Mouse (Mus musculus) forebrain, embryonic 12.5 days (tissue): Measurements from ENCODE around the gene Arsb. TPM values are rescaled to one million over a fixed set of nuclear protein-coding genes. Genes with fewer than 3 reads are reported as not detected.

Experiments
- ATAC-seq: fragments of 200-750 bp; cut with Nextera tagmentation; 2 replicates; pipeline ENCODE4 v1.8.0; 2017; ENCODE audit warnings: moderate TSS enrichment; ENCODE audit not compliant: low FRiP score
- H3K27ac ChIP-seq: fragments of 300-500 bp; sonication (generic); 2 replicates; pipeline ENCODE4 v1.5.1; 2016; ENCODE audit warnings: mild to moderate bottlenecking
- H3K27me3 ChIP-seq: fragments of 300-500 bp; sonication (generic); 2 replicates; pipeline ENCODE4 v1.6.1; 2016; ENCODE audit warnings: mild to moderate bottlenecking
- H3K36me3 ChIP-seq: fragments of 300-500 bp; sonication (generic); replicated peaks from 2 replicates; pipeline ENCODE4 v1.6.1; 2016; ENCODE audit warnings: mild to moderate bottlenecking
- H3K4me1 ChIP-seq: fragments of 300-500 bp; sonication (generic); 2 replicates; pipeline ENCODE4 v1.6.1; 2016
- H3K4me2 ChIP-seq: fragments of 300-500 bp; sonication (generic); 2 replicates; pipeline ENCODE4 v1.6.1; 2016; ENCODE audit warnings: mild to moderate bottlenecking, moderate library complexity
- H3K4me3 ChIP-seq: fragments of 300-500 bp; sonication (generic); replicated peaks from 2 replicates; pipeline ENCODE4 v1.5.1; 2016; ENCODE audit warnings: mild to moderate bottlenecking
- H3K9ac ChIP-seq: fragments of 300-500 bp; sonication (generic); 2 replicates; pipeline ENCODE4 v1.6.1; 2016; ENCODE audit warnings: mild to moderate bottlenecking
- H3K9me3 ChIP-seq: fragments of 300-500 bp; sonication (generic); 2 replicates; pipeline ENCODE4 v1.6.1; 2016
- WGBS: fragments of 180-500 bp; shearing (Covaris S2); methylation state at CpG from one replicate; pipeline ENCODE4 v1.1.7; 2016; 5-methylcytosine and 5-hydroxymethylcytosine counted together
- polyA plus RNA-seq: library from polyadenylated mRNA; unstranded; fragments of >200 nt; fragmentation: Nextera tagmentation; extraction: Ambion mirVana; gene quantifications from 2 replicates; pipeline ENCODE4 v1.2.1, GENCODE M21; 2016

Gene Arsb
- polyA plus RNA-seq, 1 experiment from 2014 or later, result 7.3 TPM

GRCm38 (mm10) chr13:93762879-93763278 lies 8.6 kb upstream of the Arsb start:
- no peak overlapping the region for H3K4me3 ChIP-seq
- no peaks in the 10 kb centered on the region for H3K36me3 ChIP-seq
- no peak overlapping the region for H3K27ac ChIP-seq
- H3K9ac ChIP-seq, result no peak overlapping the region
- WGBS, result 83% methylated on average over 3 of the region's 3 CpGs
- H3K27me3 ChIP-seq, result no peaks in the 10 kb centered on the region
- H3K4me2 ChIP-seq, result no peak overlapping the region
- H3K4me1 ChIP-seq, result peaks cover 5% of the 10 kb centered on the region
- no peak for ATAC-seq
- no peaks in the 10 kb centered on the region for H3K9me3 ChIP-seq

- H3K4me1 ChIP-seq, result no peaks in the 10 kb centered on the region
- no peaks in the 10 kb centered on the region for H3K9me3 ChIP-seq
- H3K27me3 ChIP-seq, result no peaks in the 10 kb centered on the region
- ATAC-seq, result no peak
- no peak overlapping the region for H3K27ac ChIP-seq
- H3K4me3 ChIP-seq, result no peak overlapping the region
- H3K36me3 ChIP-seq, result no peaks in the 10 kb centered on the region
- no peak overlapping the region for H3K4me2 ChIP-seq
- H3K9ac ChIP-seq, result no peak overlapping the region
- 91% methylated on average over 13 of the region's 13 CpGs for WGBS
Observed at GRCm38 (mm10) chr13:93764321-93764973, 7.0 kb upstream of the Arsb start.

GRCm38 (mm10) chr13:93771031-93771587 lies 321 bp upstream of the Arsb start:
- Histone ChIP-seq H3K4me3 (peak overlapping the region; percentile 66), H3K9me3 (no peaks in the 10 kb centered on the region), H3K4me2 (peak overlapping the region; percentile 85), H3K9ac (peak overlapping the region; percentile 82), H3K27me3 (peaks cover 2% of the 10 kb centered on the region; the same call in 1 of the 2 replicates), H3K4me1 (peaks cover 17% of the 10 kb centered on the region; the same call in 1 of the 2 replicates), H3K36me3 (no peaks in the 10 kb centered on the region), H3K27ac (peak overlapping the region; percentile 83)
- WGBS, result 40% methylated on average over 9 of the region's 9 CpGs
- ATAC-seq, result peak; percentile 58

- H3K36me3 ChIP-seq, result no peaks in the 10 kb centered on the region
- H3K27me3 ChIP-seq, result peaks cover 2% of the 10 kb centered on the region; the same call in 1 of the 2 replicates
- peak overlapping the region; percentile 83; the same call in 1 of the 2 replicates for H3K27ac ChIP-seq
- 31% methylated on average over 8 of the region's 8 CpGs for WGBS
- H3K9me3 ChIP-seq, result no peaks in the 10 kb centered on the region
- peak overlapping the region; percentile 66 for H3K4me3 ChIP-seq
- ATAC-seq, result peak; percentile 51
- peak overlapping the region; percentile 82 for H3K9ac ChIP-seq
- H3K4me2 ChIP-seq, result peak overlapping the region; percentile 85
- H3K4me1 ChIP-seq, result peaks cover 17% of the 10 kb centered on the region; the same call in 1 of the 2 replicates
Observed at GRCm38 (mm10) chr13:93772279-93772636, 828 bp downstream of the Arsb start.

GRCm38 (mm10) chr13:93772861-93773260 lies 1.4 kb downstream of the Arsb start:
- Histone ChIP-seq H3K27ac (no peak overlapping the region), H3K4me3 (no peak overlapping the region), H3K4me1 (peaks cover 17% of the 10 kb centered on the region; the same call in 1 of the 2 replicates), H3K9me3 (no peaks in the 10 kb centered on the region), H3K4me2 (no peak overlapping the region), H3K36me3 (no peaks in the 10 kb centered on the region), H3K27me3 (peaks cover 2% of the 10 kb centered on the region; the same call in 1 of the 2 replicates), H3K9ac (no peak overlapping the region)
- no peak for ATAC-seq
- 85% methylated on average over 7 of the region's 7 CpGs for WGBS

GRCm38 (mm10) chr13:93773704-93774315 lies 2.4 kb downstream of the Arsb start:
- Histone ChIP-seq H3K4me2 (no peak overlapping the region), H3K4me3 (no peak overlapping the region), H3K27ac (no peak overlapping the region), H3K9ac (no peak overlapping the region), H3K9me3 (no peaks in the 10 kb centered on the region), H3K36me3 (no peaks in the 10 kb centered on the region), H3K27me3 (peaks cover 2% of the 10 kb centered on the region; the same call in 1 of the 2 replicates), H3K4me1 (peaks cover 17% of the 10 kb centered on the region; the same call in 1 of the 2 replicates)
- ATAC-seq, result no peak
- 73% methylated on average over 7 of the region's 7 CpGs for WGBS

- ATAC-seq, result no peak
Observed at GRCm38 (mm10) chr13:93782823-93783222, 11.4 kb downstream of the Arsb start.

GRCm38 (mm10) chr13:93785329-93785728 lies 13.9 kb downstream of the Arsb start:
- no peak overlapping the region for H3K4me2 ChIP-seq
- no peaks in the 10 kb centered on the region for H3K27me3 ChIP-seq
- H3K36me3 ChIP-seq, result no peaks in the 10 kb centered on the region
- no peak overlapping the region for H3K27ac ChIP-seq
- H3K4me1 ChIP-seq, result no peaks in the 10 kb centered on the region
- no peaks in the 10 kb centered on the region for H3K9me3 ChIP-seq
- WGBS, result 77% methylated on average over 3 of the region's 3 CpGs
- ATAC-seq, result no peak
- H3K9ac ChIP-seq, result no peak overlapping the region
- no peak overlapping the region for H3K4me3 ChIP-seq

More at GRCm38 (mm10) chr13:93782823-93783222, 11.4 kb downstream of the Arsb start:
- Histone ChIP-seq H3K9ac (no peak overlapping the region), H3K4me1 (no peaks in the 10 kb centered on the region), H3K36me3 (no peaks in the 10 kb centered on the region), H3K4me2 (no peak overlapping the region), H3K27me3 (no peaks in the 10 kb centered on the region), H3K9me3 (no peaks in the 10 kb centered on the region), H3K4me3 (no peak overlapping the region), H3K27ac (no peak overlapping the region)
- 92% methylated on average over 5 of the region's 5 CpGs for WGBS

- no peaks in the 10 kb centered on the region for H3K4me1 ChIP-seq
- H3K36me3 ChIP-seq, result no peaks in the 10 kb centered on the region
- WGBS, result 83% methylated on average over 2 of the region's 2 CpGs
- H3K9ac ChIP-seq, result no peak overlapping the region
- ATAC-seq, result no peak
- H3K27me3 ChIP-seq, result no peaks in the 10 kb centered on the region
- no peak overlapping the region for H3K27ac ChIP-seq
- H3K9me3 ChIP-seq, result no peaks in the 10 kb centered on the region
- H3K4me2 ChIP-seq, result no peak overlapping the region
- no peak overlapping the region for H3K4me3 ChIP-seq
Observed at GRCm38 (mm10) chr13:93786051-93786450, 14.6 kb downstream of the Arsb start.

- Histone ChIP-seq H3K4me3 (no peak overlapping the region), H3K9ac (no peak overlapping the region), H3K27ac (no peak overlapping the region), H3K4me2 (no peak overlapping the region), H3K9me3 (no peaks in the 10 kb centered on the region), H3K36me3 (no peaks in the 10 kb centered on the region), H3K27me3 (no peaks in the 10 kb centered on the region), H3K4me1 (no peaks in the 10 kb centered on the region)
- WGBS, result 81% methylated on average over 8 of the region's 8 CpGs
- ATAC-seq, result no peak
Observed at GRCm38 (mm10) chr13:93787647-93788046, 16.2 kb downstream of the Arsb start.

- H3K4me2 ChIP-seq, result no peak overlapping the region
- 0 out of 2 replicates have a peak, but pooled peaks cover 4% of the 10 kb centered on the region for H3K4me1 ChIP-seq
- 0 out of 2 replicates have a peak overlapping the region, but pooled peaks have one; percentile 15 for H3K27ac ChIP-seq
- H3K4me3 ChIP-seq, result no peak overlapping the region
- WGBS, result 57% methylated on average over 11 of the region's 11 CpGs
- no peaks in the 10 kb centered on the region for H3K27me3 ChIP-seq
- H3K36me3 ChIP-seq, result no peaks in the 10 kb centered on the region
- no peak overlapping the region for H3K9ac ChIP-seq
- ATAC-seq, result peak; percentile 76
- no peaks in the 10 kb centered on the region for H3K9me3 ChIP-seq
Observed at GRCm38 (mm10) chr13:93792945-93793642, 21.7 kb downstream of the Arsb start.

GRCm38 (mm10) chr13:93793643-93794182 lies 22.3 kb downstream of the Arsb start:
- Histone ChIP-seq H3K9ac (no peak overlapping the region), H3K27ac (no peak overlapping the region), H3K27me3 (no peaks in the 10 kb centered on the region), H3K4me2 (no peak overlapping the region), H3K36me3 (no peaks in the 10 kb centered on the region), H3K9me3 (no peaks in the 10 kb centered on the region), H3K4me1 (0 out of 2 replicates have a peak, but pooled peaks cover 4% of the 10 kb centered on the region), H3K4me3 (no peak overlapping the region)
- WGBS, result 65% methylated on average over 10 of the region's 10 CpGs
- no peak for ATAC-seq
